Mouse (Mus musculus): ENCODE measurements at regions not wholly inside any gene's neighbourhood (a gene's known extent, or its start where the extent isn't known, plus 50 kb on each side); places are given as distances from the start of the nearest gene placed in this dataset.

- Histone ChIP-seq H3K4me3 (no peak overlapping the region), H3K4me1 (replicated peaks) (no peaks in the 10 kb centered on the region; the same call in 1 of the 2 replicates), H3K27me3 (ENCODE audit: insufficient read depth, poor library complexity, severe bottlenecking) (no peaks in the 10 kb centered on the region), H3K36me3 (no peaks in the 10 kb centered on the region), H3K27ac (no peak overlapping the region), H3K9me3 (no peaks in the 10 kb centered on the region)
- peak; percentile 79 for DNase-seq (ENCODE audit: low spot score)
- WGBS = 29% methylated on average over 11 of the region's 11 CpGs
Observed at GRCm38 (mm10) chr2:133020173-133020837, 74.6 kb upstream of the Fermt1 start.

- H3K9me3 ChIP-seq = no peaks in the 10 kb centered on the region
Observed at GRCm38 (mm10) chr2:133021244-133021643, 75.5 kb upstream of the Fermt1 start.

GRCm38 (mm10) chr2:133027038-133027437 is 81.3 kb upstream of the Fermt1 start:
- Histone ChIP-seq H3K4me3 (no peak overlapping the region), H3K27ac (no peak overlapping the region), H3K36me3 (no peaks in the 10 kb centered on the region), H3K4me1 (replicated peaks) (no peaks in the 10 kb centered on the region), H3K9me3 (no peaks in the 10 kb centered on the region), H3K27me3 (ENCODE audit: insufficient read depth, poor library complexity, severe bottlenecking) (no peaks in the 10 kb centered on the region)
- no peak for DNase-seq (ENCODE audit: low spot score)
- 90% methylated on average over 2 of the region's 2 CpGs for WGBS

More at GRCm38 (mm10) chr2:133021244-133021643, 75.5 kb upstream of the Fermt1 start:
- no peaks in the 10 kb centered on the region for H3K27me3 ChIP-seq (ENCODE audit: insufficient read depth, poor library complexity, severe bottlenecking)
- no peak overlapping the region for H3K4me3 ChIP-seq
- DNase-seq (ENCODE audit: low spot score) = no peak
- WGBS = 88% methylated on average over 3 of the region's 3 CpGs
- H3K4me1 ChIP-seq (replicated peaks) = no peaks in the 10 kb centered on the region; the same call in 1 of the 2 replicates
- no peak overlapping the region for H3K27ac ChIP-seq
- no peaks in the 10 kb centered on the region for H3K36me3 ChIP-seq

- no peaks in the 10 kb centered on the region for H3K9me3 ChIP-seq
- H3K4me3 ChIP-seq = no peak overlapping the region
- 85% methylated on average over 3 of the region's 3 CpGs for WGBS
- H3K36me3 ChIP-seq = no peaks in the 10 kb centered on the region
- H3K4me1 ChIP-seq (replicated peaks) = no peaks in the 10 kb centered on the region
- H3K27me3 ChIP-seq (ENCODE audit: insufficient read depth, poor library complexity, severe bottlenecking) = no peaks in the 10 kb centered on the region
- DNase-seq (ENCODE audit: low spot score) = no peak
- H3K27ac ChIP-seq = no peak overlapping the region
Observed at GRCm38 (mm10) chr2:133035421-133035820, 89.7 kb upstream of the Fermt1 start.

- Histone ChIP-seq H3K27me3 (ENCODE audit: insufficient read depth, poor library complexity, severe bottlenecking) (no peaks in the 10 kb centered on the region), H3K9me3 (no peaks in the 10 kb centered on the region), H3K4me1 (replicated peaks) (no peaks in the 10 kb centered on the region), H3K4me3 (no peak overlapping the region), H3K36me3 (no peaks in the 10 kb centered on the region), H3K27ac (no peak overlapping the region)
- whole genome bisulfite sequencing = 95% methylated on average over 1 of the region's 1 CpGs
- no peak for DNase-seq (ENCODE audit: low spot score)
Observed at GRCm38 (mm10) chr2:133040708-133041107, 95.0 kb upstream of the Fermt1 start.

- Histone ChIP-seq H3K36me3 (no peaks in the 10 kb centered on the region), H3K27ac (no peak overlapping the region), H3K4me1 (replicated peaks) (no peaks in the 10 kb centered on the region), H3K27me3 (ENCODE audit: insufficient read depth, poor library complexity, severe bottlenecking) (no peaks in the 10 kb centered on the region), H3K4me3 (no peak overlapping the region), H3K9me3 (no peaks in the 10 kb centered on the region)
- no peak for DNase-seq (ENCODE audit: low spot score)
- WGBS = 92% methylated on average over 11 of the region's 11 CpGs
Observed at GRCm38 (mm10) chr2:133077698-133078356, 132.1 kb upstream of the Fermt1 start.

- 87% methylated on average over 7 of the region's 7 CpGs for WGBS
- Histone ChIP-seq H3K27ac (no peak overlapping the region), H3K4me1 (replicated peaks) (no peaks in the 10 kb centered on the region), H3K4me3 (no peak overlapping the region), H3K36me3 (no peaks in the 10 kb centered on the region), H3K9me3 (no peaks in the 10 kb centered on the region), H3K27me3 (ENCODE audit: insufficient read depth, poor library complexity, severe bottlenecking) (no peaks in the 10 kb centered on the region)
- DNase-seq (ENCODE audit: low spot score) = no peak
Observed at GRCm38 (mm10) chr2:133090976-133091375, 145.3 kb upstream of the Fermt1 start.

GRCm38 (mm10) chr2:133113642-133114041 is 167.9 kb upstream of the Fermt1 start:
- Histone ChIP-seq H3K4me3 (no peak overlapping the region), H3K36me3 (no peaks in the 10 kb centered on the region), H3K9me3 (no peaks in the 10 kb centered on the region), H3K4me1 (replicated peaks) (no peaks in the 10 kb centered on the region), H3K27me3 (ENCODE audit: insufficient read depth, poor library complexity, severe bottlenecking) (no peaks in the 10 kb centered on the region), H3K27ac (no peak overlapping the region)
- 27% methylated on average over 10 of the region's 10 CpGs for WGBS
- peak; percentile 68 for DNase-seq (ENCODE audit: low spot score)

GRCm38 (mm10) chr2:133118651-133119050 is 172.9 kb upstream of the Fermt1 start:
- WGBS = 94% methylated on average over 14 of the region's 14 CpGs
- no peak for DNase-seq (ENCODE audit: low spot score)
- no peaks in the 10 kb centered on the region for H3K9me3 ChIP-seq
- H3K36me3 ChIP-seq = no peaks in the 10 kb centered on the region
- no peaks in the 10 kb centered on the region for H3K4me1 ChIP-seq (replicated peaks)
- H3K27me3 ChIP-seq (ENCODE audit: insufficient read depth, poor library complexity, severe bottlenecking) = no peaks in the 10 kb centered on the region
- no peak overlapping the region for H3K27ac ChIP-seq
- H3K4me3 ChIP-seq = no peak overlapping the region

- WGBS = 84% methylated on average over 1 of the region's 1 CpGs
- Histone ChIP-seq H3K4me3 (no peak overlapping the region), H3K9me3 (no peaks in the 10 kb centered on the region), H3K36me3 (no peaks in the 10 kb centered on the region), H3K4me1 (replicated peaks) (no peaks in the 10 kb centered on the region), H3K27ac (no peak overlapping the region), H3K27me3 (ENCODE audit: insufficient read depth, poor library complexity, severe bottlenecking) (no peaks in the 10 kb centered on the region)
- DNase-seq (ENCODE audit: low spot score) = no peak
Observed at GRCm38 (mm10) chr2:133125212-133125801, 179.6 kb upstream of the Fermt1 start.

- no peaks in the 10 kb centered on the region for H3K9me3 ChIP-seq
- no peaks in the 10 kb centered on the region for H3K27me3 ChIP-seq (ENCODE audit: insufficient read depth, poor library complexity, severe bottlenecking)
- H3K4me1 ChIP-seq (replicated peaks) = no peaks in the 10 kb centered on the region
- WGBS = 65% methylated on average over 3 of the region's 3 CpGs
- DNase-seq (ENCODE audit: low spot score) = no peak
- H3K36me3 ChIP-seq = no peaks in the 10 kb centered on the region
- H3K4me3 ChIP-seq = no peak overlapping the region
- H3K27ac ChIP-seq = no peak overlapping the region
Observed at GRCm38 (mm10) chr2:133134878-133135277, 189.2 kb upstream of the Fermt1 start.

GRCm38 (mm10) chr2:133138877-133139276 is 193.2 kb upstream of the Fermt1 start:
- 85% methylated on average over 4 of the region's 4 CpGs for WGBS
- no peak overlapping the region for H3K4me3 ChIP-seq
- H3K36me3 ChIP-seq = no peaks in the 10 kb centered on the region
- H3K4me1 ChIP-seq (replicated peaks) = no peaks in the 10 kb centered on the region
- DNase-seq (ENCODE audit: low spot score) = no peak
- H3K27me3 ChIP-seq (ENCODE audit: insufficient read depth, poor library complexity, severe bottlenecking) = no peaks in the 10 kb centered on the region
- no peak overlapping the region for H3K27ac ChIP-seq
- H3K9me3 ChIP-seq = no peaks in the 10 kb centered on the region

GRCm38 (mm10) chr2:133141341-133142035 is 195.8 kb upstream of the Fermt1 start:
- H3K4me3 ChIP-seq = no peak overlapping the region
- no peaks in the 10 kb centered on the region for H3K36me3 ChIP-seq
- no peak for DNase-seq (ENCODE audit: low spot score)
- H3K27me3 ChIP-seq (ENCODE audit: insufficient read depth, poor library complexity, severe bottlenecking) = no peaks in the 10 kb centered on the region
- no peaks in the 10 kb centered on the region for H3K4me1 ChIP-seq (replicated peaks)
- H3K9me3 ChIP-seq = no peaks in the 10 kb centered on the region
- WGBS = 82% methylated on average over 6 of the region's 6 CpGs
- no peak overlapping the region for H3K27ac ChIP-seq
